Mouse (Mus musculus) C2C12 (cell line): ENCODE data around the gene Ccdc189.

Experiments used
- CEBPB ChIP-seq: IDR thresholded peaks from one replicate; pipeline ENCODE4 v1.6.1; 2011; ENCODE audit warnings: low read depth, mild to moderate bottlenecking, control low read depth, moderate library complexity
- CTCF ChIP-seq: IDR thresholded peaks from one replicate; pipeline ENCODE4 v1.5.1; 2011; ENCODE audit not compliant: control insufficient read depth, insufficient read depth, insufficient read length
- MAX ChIP-seq: IDR thresholded peaks from one replicate; pipeline ENCODE4 v1.6.1; 2011; ENCODE audit warnings: mild to moderate bottlenecking, control low read depth
- MYOG ChIP-seq: IDR thresholded peaks from one replicate; pipeline ENCODE4 v1.6.1; 2011; ENCODE audit not compliant: control insufficient read depth, insufficient read length; ENCODE audit errors: extremely low read depth

DNA sequence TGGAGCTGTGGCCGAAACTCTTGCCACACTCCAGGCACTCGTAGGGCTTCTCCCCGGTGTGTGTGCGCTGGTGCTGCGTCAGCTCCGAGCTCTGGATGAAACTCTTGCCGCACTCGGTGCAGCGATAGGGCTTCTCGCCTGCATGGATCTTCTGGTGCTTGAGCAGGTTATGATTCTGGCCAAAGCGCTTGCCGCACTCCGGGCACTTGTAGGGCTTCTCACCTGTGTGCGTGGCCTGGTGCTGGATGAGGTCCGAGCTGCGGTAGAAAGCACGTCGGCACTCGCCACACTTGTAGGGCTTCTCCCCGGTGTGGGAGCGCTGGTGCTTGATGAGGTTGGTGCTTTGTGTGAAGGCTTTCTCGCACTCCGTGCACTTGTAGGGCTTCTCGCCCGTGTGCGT, 23.2 kb upstream of the Ccdc189 start:
- TF ChIP-seq CTCF (no peak), CEBPB (no peak), MYOG (no peak), MAX (no peak)
